Mouse (Mus musculus) liver, embryonic 14.5 days (tissue): Measurements from ENCODE around the gene Phf19.

ENCODE experiments used
- CTCF ChIP-seq: IDR thresholded peaks from 2 replicates; pipeline ENCODE4 v1.5.1; 2016; ENCODE audit warnings: antibody characterized with exemption, low read depth, control low read depth
- EP300 ChIP-seq: IDR thresholded peaks from 2 replicates; pipeline ENCODE4 v1.6.1; 2016; ENCODE audit warnings: antibody characterized with exemption, low read depth

DNA sequence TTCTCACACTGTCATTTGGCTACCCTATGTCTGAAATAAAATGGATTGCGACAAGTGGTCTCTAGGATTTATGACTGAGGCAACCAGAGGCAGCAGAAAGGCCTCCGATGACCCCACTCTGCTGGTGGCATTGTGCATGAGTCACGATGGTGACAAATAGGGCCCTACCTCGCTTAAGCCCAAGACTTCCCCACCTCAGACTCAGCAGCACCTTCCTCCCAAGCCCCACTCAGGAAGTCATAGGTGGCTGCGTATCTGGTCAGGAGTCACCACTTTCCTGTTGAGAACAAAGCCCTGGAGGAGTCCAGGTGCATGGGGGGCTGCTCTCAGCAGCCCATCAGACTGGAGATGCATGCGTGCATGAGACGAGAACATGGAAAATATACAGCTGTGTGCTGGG is 44.8 kb upstream of the Phf19 start:
- TF ChIP-seq CTCF = no peak
- no peak for TF ChIP-seq EP300
